Mouse (Mus musculus) neutrophil, adult 5-6 weeks (primary cell): ENCODE measurements around the gene Fzd5. TPM values are rescaled to one million over a fixed set of nuclear protein-coding genes. Genes with fewer than 3 reads are reported as not detected.

Experiments used
- ATAC-seq: fragments of 151-379, 151-347 bp; 2 replicates; pipeline ENCODE4 v1.8.0; 2017; ENCODE audit warnings: mild to moderate bottlenecking, moderate TSS enrichment; ENCODE audit not compliant: insufficient number of reproducible peaks, poor library complexity, low FRiP score, severe bottlenecking; ENCODE audit errors: extremely low read depth
- total RNA-seq: library from RNA; stranded (forward); fragments of 200-1000 nt; gene quantifications from 2 replicates; pipeline ENCODE4 v1.2.3, GENCODE M21; 2017

Gene Fzd5
- 4.1 and 4.2 TPM in 2 replicates for total RNA-seq

DNA sequence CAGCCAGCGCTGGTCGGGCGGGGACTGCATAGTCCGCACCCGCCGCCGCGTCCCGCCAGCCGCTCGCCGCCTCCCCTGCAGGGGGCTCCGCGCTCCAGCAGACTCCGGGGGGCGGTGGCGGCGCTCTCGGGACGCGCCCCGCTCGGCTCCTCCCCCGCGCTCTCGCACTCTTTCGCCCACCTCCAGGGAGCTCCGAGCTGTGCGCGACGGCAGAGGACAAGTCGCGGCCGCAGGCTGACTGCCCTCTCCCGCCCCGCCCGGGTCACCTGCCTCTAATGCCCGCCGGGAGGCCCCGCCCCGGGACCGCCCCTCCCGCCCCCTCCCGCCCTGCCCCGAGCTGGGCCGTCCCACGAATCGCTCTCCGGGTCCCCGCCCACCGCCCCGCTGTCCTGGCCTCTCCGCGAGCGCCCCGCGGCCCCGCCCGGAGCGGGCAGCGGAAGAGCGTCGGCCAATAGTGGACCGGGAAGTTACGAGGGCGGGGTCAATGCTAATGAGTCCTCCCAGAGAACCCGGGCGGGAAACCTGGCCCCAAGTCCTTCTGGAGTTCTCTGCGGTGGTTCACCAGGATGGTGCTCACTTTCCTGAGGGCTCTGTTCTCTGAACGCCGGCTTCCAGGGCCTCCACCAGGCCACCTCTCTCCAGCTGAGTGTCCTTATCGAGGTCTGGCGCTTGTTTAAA is at the start of gene Fzd5:
Gene Fzd5, minus strand, starts transcription at position 250 of the 678 bp plus-strand sequence.
- peak; percentile 65 for ATAC-seq

DNA sequence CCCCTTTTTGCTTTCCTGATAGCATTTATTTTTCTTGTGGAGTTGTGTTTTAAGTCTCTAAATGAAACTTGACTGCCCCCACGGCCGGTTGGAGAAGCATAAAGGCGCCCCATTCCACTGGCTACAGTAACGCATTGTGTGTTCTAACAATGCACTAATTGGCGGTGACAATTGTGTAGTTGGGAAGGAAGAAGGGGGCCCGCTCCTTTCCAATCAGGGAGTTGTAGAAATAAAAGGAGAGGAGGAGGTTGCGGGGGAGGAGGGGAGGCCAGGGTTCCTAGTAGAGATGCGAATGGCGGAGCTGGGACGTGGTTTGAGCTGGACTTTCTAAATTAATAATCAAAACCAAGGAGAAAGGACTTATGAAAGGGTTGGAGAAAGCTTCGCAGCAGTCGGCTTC is 42.3 kb upstream of the Fzd5 start:
- ATAC-seq = no peak

DNA sequence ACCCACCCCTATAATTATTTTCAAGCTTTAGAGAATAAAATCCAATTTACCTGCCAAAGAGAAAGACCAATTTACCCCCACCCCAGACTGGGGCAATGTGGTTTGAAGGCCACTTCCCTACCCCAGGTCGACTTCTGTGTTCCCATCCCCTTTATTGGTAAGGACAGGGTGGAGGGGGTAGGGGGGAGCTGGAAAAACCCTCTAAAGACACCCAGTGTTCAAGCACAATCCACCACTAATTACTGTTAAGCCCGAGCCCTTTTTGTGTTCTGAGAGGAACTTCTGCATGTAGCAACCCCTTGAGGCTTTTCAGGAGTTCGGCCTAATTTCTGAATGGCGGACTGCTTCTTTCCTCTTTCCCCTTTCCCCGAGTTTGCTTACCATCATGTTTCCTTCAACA is 41.9 kb upstream of the Fzd5 start:
- no peak for ATAC-seq

DNA sequence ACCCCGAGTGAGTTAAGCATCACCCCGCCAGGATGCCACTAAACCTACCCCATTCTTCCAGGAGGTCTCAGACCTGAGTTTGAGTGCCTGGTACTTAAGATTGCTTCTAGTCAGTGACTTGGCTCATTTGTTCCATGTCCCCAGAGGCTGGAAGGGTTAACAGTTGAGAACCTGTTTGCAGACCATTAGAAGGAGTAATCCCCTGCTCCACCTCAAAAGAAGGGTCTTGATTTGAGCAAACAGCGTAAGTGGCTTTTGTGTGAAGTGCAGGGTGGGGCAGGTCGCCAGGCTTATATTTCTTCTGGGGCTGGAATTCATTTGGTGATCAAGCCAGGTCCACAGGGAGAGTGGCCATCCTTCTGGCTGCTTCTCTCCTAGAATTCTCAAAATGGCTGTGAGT is 35.8 kb upstream of the Fzd5 start:
- no peak for ATAC-seq

DNA sequence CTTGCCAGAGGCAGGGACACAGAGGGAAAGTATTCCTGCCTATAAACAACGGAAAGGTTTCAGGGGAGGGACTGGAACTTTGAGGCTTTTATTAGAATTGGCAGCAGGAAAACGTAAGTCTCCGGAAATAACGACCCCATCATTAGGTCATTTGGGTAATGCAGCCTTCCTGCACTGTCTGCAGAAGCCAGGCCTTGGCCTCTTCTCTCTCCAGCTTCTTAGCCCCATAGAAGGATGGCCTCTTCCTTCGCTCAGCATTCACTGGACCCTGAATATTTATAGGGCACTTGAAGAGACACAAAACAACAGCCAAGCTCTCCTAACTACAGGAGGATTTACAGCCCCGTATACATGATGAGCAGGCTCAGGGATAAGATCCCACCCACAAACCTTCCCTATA is 32.6 kb upstream of the Fzd5 start:
- no peak for ATAC-seq

DNA sequence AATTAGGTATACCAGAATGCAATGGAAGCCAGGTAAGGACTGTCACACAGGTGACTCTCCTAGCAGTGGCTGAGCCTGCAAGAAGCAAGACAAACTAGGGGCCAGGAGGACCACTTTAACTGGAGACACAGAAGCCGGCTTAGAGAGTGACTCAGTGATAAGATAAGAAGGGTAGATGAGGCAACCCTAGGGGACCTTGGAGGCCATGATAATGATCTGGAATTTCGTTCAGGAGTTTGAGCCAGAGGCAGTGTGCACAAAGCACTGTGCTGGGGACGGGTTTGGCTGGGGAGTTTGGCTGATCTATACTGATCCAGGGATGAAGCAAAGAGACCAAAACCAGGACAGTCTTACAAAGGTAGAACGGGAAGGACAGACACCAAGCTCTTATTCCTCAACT is 24.1 kb upstream of the Fzd5 start:
- no peak for ATAC-seq

DNA sequence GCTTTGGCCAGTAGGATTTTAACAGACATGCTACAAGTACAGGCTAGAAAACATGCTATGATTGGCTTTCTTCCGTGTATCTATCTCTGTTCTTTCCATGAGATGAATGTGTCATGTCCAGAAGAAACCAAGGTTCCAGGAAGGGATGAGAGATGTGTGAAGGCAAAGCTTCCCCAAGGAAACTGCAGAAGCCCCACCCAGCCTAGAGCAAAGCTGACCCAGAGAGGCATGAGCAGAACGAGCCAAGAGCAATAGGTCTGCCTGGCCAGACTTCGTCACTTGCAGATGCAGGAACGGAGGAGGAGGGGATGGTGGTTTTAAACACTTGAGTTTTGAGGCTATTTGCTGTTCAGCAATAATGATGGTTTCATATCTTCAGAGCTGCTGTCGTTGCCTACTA is 20.2 kb upstream of the Fzd5 start:
- ATAC-seq = no peak

DNA sequence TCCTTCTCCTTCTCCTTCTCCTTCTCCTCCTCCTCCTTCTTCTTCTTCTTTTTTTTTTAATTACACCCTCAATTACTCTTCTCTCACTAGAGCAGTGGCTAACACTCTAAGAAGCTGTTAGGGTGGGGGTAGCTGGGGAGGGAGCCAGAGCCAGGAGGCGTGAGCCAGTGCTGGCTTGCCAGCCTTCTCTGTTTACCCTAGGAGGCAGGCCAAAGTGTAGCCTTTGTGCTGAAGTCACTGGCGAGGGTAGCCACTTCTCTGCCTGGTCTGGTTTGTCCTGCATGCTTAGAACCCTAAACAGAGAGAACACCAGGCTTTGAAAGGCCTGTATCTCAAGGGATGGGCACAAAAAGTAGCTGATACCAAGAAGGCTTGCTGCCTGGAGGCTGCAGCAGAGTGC is 19.7 kb upstream of the Fzd5 start:
- ATAC-seq = no peak

DNA sequence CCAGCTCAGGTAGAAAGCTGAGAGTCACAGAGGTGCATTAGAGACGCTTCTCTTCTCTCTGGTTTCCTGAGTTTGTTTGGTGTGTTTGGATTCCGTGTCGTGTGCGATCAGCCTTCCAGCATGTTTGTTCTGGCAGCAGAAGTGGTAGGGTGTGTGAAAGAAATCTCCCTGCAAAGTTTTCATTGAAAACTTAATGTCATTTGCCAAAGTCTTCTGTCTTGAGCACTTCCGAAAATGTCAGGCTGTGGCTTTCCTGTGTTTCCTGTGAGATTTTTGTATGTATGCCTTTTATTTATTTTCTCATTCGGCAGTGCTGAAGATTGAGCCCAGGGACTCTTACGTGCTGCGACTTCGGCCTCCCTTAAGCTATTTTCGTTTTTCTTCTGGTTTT is 19.1 kb upstream of the Fzd5 start:
- ATAC-seq = no peak

DNA sequence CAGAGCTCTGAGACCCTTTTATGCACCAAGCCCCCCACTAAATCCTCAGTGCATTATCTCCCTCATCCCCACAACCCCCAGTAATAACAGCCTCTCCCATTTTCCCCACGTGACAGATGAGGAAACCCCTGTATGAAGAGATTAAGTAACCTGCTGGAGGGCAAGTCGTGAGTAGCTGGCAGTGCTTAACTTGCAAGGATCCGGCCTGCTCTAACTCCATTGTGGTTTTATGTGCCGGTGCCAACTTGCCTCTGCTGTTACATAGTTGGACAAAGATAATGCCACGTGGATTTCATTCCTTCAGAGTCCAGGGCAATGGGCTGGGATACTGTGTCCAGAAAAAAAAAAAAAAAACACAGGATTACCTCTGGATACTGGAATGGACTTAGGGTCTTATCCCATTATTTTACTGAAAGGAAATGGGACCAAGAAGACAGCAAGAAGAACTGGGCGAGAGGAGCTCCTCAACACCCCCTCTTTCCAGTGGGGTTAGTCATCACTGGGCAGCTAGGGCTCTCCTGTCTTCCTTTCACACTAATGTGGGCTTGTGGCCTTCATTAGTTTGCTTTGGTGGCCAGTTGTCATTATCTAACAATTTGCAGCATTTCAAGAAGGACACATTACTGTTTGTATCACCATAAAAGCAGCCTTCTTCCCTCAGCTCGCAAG is 18.6 kb upstream of the Fzd5 start:
- ATAC-seq = no peak

DNA sequence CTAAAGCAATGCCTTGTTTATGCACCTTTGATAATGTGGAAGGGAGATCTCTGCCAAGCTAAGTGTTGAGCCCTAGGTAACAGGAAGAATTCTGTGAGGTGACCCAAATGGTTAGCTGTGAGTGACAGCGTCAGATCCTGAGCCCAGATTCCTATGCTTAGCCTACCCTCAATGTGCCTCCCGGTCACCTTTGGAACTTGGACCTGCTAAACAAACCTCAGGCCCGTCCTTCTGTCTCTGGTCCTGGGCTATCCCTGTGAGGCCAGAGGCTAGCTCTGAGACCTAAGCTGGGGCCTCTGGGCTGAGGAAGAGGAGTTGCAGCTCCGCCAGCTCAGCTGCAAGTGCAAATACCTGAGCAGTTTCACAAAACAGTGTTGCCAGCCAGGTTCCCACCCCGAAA is 17.1 kb upstream of the Fzd5 start:
- ATAC-seq = no peak

DNA sequence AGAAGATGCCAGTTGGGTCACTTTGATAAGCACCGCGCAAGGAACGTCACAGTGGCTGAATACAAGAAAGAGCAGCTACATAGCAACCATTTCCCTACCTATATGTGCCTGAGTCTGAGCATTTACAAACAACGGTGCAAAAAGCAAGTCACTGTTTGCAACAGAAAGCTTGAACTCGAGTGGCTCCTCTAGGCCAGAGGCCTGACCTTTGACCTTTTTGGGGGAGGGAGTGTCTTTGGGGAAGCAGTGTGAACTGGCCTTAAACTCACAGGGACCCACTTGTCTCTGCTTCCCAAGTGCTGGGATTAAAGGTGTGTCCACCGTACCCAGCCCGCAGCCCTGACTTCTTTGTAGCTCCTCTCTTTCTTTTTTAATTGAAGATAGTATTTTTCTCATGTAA is 16.1 kb upstream of the Fzd5 start:
- ATAC-seq = no peak

DNA sequence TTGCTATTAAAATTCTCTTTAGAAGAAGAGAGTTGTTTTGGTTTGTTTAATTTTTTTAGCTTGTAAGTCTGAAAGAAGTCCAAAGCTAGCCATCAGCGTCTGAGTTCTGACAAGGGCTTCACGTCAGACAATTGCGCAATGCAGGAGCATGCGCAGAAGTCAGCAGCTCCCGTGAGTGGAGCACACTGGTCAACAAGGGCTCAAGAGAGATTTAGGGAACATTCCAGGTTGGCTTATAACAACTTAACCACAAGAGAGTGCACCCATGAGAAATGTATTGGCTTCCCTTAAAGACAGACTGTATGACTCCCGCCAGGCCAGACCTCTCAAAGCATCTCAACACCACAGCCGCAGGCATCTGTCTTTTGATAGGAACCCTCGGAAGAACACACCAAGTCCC is 15.6 kb upstream of the Fzd5 start:
- no peak for ATAC-seq

DNA sequence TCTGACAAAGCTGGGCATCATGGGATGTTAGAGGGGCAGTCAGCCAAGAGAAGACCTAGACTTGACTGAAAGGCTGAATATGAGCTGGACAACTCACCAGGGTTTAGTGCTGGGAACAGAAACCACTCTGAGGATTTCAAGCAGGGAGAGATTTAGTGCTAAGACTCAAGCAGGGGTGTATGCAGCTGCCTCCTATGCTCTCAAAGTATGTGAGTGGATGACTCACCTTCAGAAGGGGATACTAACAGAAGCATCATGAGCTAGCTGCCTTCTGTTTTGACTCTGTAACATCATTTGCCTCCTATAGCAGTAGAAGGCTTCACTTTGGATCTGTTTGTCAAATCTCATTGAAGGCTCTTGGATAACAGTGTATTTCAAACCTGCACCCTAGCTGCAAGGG is 7.1 kb upstream of the Fzd5 start:
- no peak for ATAC-seq

DNA sequence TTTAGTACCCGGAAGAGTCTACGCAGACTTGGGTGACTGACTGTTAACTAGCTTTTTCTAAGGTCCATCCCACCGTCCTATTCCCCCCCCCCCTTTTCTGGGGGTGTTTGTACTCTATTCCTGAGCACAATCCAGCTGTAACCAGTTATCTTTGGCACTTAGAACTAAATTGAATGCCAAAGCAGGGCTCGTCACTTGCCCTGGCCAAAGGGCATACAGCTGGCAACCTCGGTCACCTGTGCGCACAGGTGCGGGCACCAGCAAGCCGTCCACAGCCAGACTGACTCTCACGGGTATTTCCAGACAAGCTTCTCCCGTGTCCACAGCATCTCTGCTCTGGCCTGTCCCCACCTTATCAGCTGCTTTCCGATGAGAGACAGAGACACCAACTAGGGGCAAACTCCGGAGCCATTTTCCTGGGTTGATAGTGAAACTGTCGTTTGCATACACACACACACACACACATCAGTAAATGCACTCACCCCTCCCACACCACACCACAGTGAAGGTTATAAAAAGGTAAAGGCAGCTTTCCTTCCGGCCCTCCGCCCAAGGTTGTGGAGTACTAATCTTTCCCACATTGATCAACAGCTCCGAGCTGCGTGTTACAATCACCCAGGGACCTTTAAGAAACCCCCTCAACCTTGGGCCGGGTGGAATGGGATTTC is 5.3 kb upstream of the Fzd5 start:
- no peak for ATAC-seq

DNA sequence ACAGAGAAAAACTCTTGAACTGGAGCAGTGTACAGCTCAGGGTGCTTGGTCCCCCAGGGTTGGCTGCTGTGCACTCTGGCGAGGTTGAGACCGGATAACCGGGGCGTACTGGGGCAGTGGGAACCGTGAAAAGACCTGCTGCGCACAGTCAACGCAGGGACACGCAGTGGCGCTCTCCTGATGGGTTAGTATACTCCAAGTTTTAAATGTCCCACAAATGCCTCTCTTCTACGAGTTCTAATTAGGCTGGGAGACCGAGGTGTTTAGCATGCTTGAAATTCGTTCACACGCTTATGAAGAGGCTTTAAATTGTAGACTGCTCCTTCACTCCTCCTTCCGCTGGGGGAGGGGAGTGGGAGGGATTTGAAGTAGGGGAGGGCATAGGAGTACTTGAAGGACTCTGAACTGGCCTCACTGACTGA is 1.1 kb upstream of the Fzd5 start:
- ATAC-seq = no peak

DNA sequence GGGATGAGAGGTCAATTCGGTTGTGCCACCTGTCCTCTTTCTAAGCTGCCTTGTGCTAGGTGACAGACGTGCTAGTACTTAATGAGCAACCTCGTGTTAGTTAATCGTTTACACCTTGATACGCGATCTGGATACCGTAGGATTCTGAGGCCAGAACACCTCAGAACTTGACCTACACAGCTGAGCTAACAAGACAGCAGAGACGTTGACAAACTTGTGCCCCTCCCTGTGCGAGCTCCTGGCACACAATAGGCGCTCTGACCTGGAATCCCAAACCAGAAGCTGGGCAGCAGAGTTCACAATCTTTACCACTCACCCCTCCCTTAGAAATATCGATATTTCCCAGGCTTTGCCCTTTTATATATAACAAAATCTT is 617 bp upstream of the Fzd5 start:
- 0 out of 2 replicates have a peak, but pooled peaks have one; percentile 1 for ATAC-seq

DNA sequence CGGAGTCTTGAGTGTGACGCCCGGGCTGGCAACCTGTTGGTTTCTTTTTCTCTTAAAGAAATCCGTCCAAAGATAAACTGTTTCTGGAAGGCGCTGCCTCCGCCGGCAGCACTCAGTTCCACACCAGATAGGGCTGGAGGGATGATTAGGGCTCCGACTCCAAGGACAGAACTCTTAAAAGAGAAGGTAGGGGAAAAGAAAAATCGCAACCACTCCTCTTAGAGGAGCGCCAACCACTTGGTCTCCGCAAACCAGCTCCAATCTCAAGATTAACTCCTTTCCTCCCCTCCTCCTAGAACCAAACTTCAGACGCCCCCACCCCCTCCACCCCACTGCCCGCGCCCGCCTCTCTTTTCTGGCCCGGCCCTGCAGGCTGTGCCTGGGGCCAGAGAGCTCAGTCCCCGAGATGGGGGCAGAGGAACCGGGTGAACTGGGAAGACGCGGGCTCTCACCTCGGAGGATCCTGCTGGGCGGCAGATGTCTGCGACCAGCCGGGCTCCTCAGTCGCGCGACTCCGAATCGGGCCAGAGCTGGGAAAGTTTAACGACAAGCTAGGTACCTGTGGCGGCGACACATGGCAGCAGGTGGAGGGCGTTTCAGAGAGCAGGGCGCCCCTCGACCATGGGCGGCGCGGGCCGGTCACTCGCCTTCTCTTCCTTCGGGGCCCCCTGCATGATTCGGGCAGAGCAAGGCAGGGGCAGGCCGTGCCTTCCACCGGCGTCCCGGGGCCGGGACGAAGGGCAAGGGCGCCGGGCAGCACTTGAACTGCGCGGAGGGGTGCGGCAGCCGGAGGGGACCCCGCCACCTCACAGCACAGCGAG is 660 bp downstream of the Fzd5 start:
- no peak for ATAC-seq

DNA sequence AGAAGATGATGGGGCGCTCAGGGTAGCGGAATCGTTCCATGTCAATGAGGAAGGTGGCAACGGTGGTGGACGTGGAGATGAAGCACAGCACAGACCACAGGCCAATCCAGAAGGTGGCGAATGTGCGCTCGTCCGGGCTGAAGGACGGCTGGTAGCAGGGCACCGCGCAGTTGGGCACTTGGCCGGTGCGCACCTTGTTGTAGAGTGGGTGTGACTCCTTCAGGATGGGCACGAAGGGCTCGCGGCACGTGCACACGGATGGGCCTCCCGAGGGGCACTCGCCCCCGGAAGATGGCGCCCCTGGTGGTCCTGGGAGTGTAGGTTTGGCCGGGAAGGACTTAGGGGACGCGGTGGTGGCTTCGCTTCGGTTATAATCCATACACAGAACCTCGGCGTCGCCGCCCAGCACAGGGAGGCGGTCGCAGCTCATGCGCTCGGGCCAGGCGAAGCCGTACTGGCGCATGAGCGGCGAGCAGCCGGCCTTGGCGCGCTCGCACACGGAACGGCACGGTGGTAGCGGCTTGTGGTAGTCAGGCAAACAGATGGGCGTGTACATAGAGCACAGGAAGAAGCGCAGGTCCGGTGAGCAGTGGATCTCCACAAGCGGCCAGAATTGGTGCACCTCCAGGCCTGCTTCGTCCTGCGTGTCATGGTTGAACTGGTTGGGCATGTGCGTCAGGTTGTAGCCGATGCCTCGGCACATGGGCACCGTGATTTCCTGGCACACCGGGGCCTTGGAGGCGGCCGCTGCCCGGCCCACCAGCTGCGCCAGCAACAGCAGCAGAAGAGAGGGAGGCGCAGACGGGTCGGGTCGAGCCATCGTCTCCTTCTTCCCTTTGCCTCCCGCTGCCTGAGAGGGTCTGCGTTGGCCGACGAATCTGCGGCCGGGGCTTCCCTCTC is 1.5 kb downstream of the Fzd5 start:
- peak; percentile 31 for ATAC-seq
